Mouse (Mus musculus) embryonic facial prominence, embryonic 11.5 days (tissue): ENCODE results near the gene Gan. TPM values are rescaled to one million over a fixed set of nuclear protein-coding genes. Genes with fewer than 3 reads are reported as not detected.

ENCODE experiments used
- ATAC-seq: fragments of 200-750 bp; cut with Nextera tagmentation; replicated peaks from 2 replicates; pipeline ENCODE4 v1.8.0; 2017; ENCODE audit warnings: low read depth; ENCODE audit not compliant: insufficient number of reproducible peaks, low FRiP score, low TSS enrichment
- DNase-seq: peaks from one replicate; pipeline ENCODE4 v3.0.0-alpha.2; 2015; ENCODE audit warnings: low spot score
- H3K27ac ChIP-seq: fragments of 300-500 bp; sonication (generic); replicated peaks from 2 replicates; pipeline ENCODE4 v1.5.1; 2014; ENCODE audit warnings: mild to moderate bottlenecking, low read depth, low read length, control low read depth
- H3K27me3 ChIP-seq: fragments of 300-500 bp; sonication (generic); 2 replicates; pipeline ENCODE4 v1.6.1; 2014; ENCODE audit warnings: mild to moderate bottlenecking, low read length, moderate library complexity, mixed read lengths; ENCODE audit not compliant: control insufficient read depth, insufficient read depth
- H3K36me3 ChIP-seq: fragments of 300-500 bp; sonication (generic); replicated peaks from 2 replicates; pipeline ENCODE4 v1.6.1; 2014; ENCODE audit warnings: low read depth, mild to moderate bottlenecking, low read length, moderate library complexity, mixed read lengths; ENCODE audit not compliant: control insufficient read depth, insufficient read depth
- H3K4me1 ChIP-seq: fragments of 300-500 bp; sonication (generic); 2 replicates; pipeline ENCODE4 v1.6.1; 2014; ENCODE audit warnings: low read length, mixed read lengths; ENCODE audit not compliant: control insufficient read depth, insufficient read depth
- H3K4me2 ChIP-seq: fragments of 300-500 bp; sonication (generic); 2 replicates; pipeline ENCODE4 v1.6.1; 2014; ENCODE audit warnings: low read depth, mild to moderate bottlenecking, control low read depth, low read length, moderate library complexity
- H3K4me3 ChIP-seq: fragments of 300-500 bp; sonication (generic); 2 replicates; pipeline ENCODE4 v1.5.1; 2014; ENCODE audit warnings: low read depth, low read length, control low read depth
- H3K9ac ChIP-seq: fragments of 300-500 bp; sonication (generic); replicated peaks from 2 replicates; pipeline ENCODE4 v1.6.1; 2014; ENCODE audit warnings: mild to moderate bottlenecking, control low read depth, low read length
- H3K9me3 ChIP-seq: fragments of 300-500 bp; sonication (generic); replicated peaks from 2 replicates; pipeline ENCODE4 v1.6.1; 2016; ENCODE audit warnings: mild to moderate bottlenecking, low read length, inconsistent platforms, mixed read lengths; ENCODE audit not compliant: control insufficient read depth
- WGBS: fragments of 180-500 bp; shearing (Covaris S2); extraction: QIAGEN DNeasy Blood & Tissue Kit; methylation state at CpG from one replicate; pipeline ENCODE4 v1.1.7; 2014; 5-methylcytosine and 5-hydroxymethylcytosine counted together
- polyA plus RNA-seq: library from polyadenylated mRNA; unstranded; fragments of >200 nt; fragmentation: Nextera tagmentation; extraction: Ambion mirVana; gene quantifications from 2 replicates; pipeline ENCODE4 v1.2.1, GENCODE M21; 2014

Gene Gan
- polyA plus RNA-seq, 1 experiment from 2014 or later, result 1.9 TPM

- Histone ChIP-seq H3K36me3 (no peaks in the 10 kb centered on the region), H3K27me3 (no peaks in the 10 kb centered on the region), H3K9me3 (no peaks in the 10 kb centered on the region), H3K4me1 (no peaks in the 10 kb centered on the region), H3K9ac (no peak overlapping the region), H3K4me3 (no peak overlapping the region), H3K4me2 (no peak overlapping the region), H3K27ac (no peak overlapping the region)
- ATAC-seq, result no peak
- WGBS, result 46% methylated on average over 6 of the region's 6 CpGs
- no peak for DNase-seq
These were observed 86.7 kb downstream of the Gan start for GRCm38 (mm10) chr8:117244601-117245000.

GRCm38 (mm10) chr8:117248341-117248740 lies 90.4 kb downstream of the Gan start:
- Histone ChIP-seq H3K4me3 (no peak overlapping the region), H3K36me3 (no peaks in the 10 kb centered on the region), H3K27ac (no peak overlapping the region), H3K4me2 (no peak overlapping the region), H3K4me1 (no peaks in the 10 kb centered on the region), H3K27me3 (no peaks in the 10 kb centered on the region), H3K9me3 (no peaks in the 10 kb centered on the region), H3K9ac (no peak overlapping the region)
- WGBS, result 86% methylated on average over 11 of the region's 11 CpGs
- DNase-seq, result no peak
- ATAC-seq, result no peak

GRCm38 (mm10) chr8:117251086-117251681 lies 93.2 kb downstream of the Gan start:
- Histone ChIP-seq H3K9ac (no peak overlapping the region), H3K4me2 (no peak overlapping the region), H3K27me3 (no peaks in the 10 kb centered on the region), H3K36me3 (no peaks in the 10 kb centered on the region), H3K4me1 (no peaks in the 10 kb centered on the region), H3K4me3 (no peak overlapping the region), H3K9me3 (no peaks in the 10 kb centered on the region), H3K27ac (no peak overlapping the region)
- DNase-seq (no peak), ATAC-seq (no peak)
- WGBS, result 45% methylated on average over 7 of the region's 7 CpGs

GRCm38 (mm10) chr8:117252650-117253049 lies 94.7 kb downstream of the Gan start:
- Histone ChIP-seq H3K4me2 (no peak overlapping the region), H3K4me3 (no peak overlapping the region), H3K9ac (no peak overlapping the region), H3K4me1 (no peaks in the 10 kb centered on the region), H3K27me3 (no peaks in the 10 kb centered on the region), H3K36me3 (no peaks in the 10 kb centered on the region), H3K27ac (no peak overlapping the region), H3K9me3 (no peaks in the 10 kb centered on the region)
- no peak for ATAC-seq
- WGBS, result 95% methylated on average over 8 of the region's 8 CpGs
- no peak for DNase-seq

GRCm38 (mm10) chr8:117253390-117254269 lies 95.7 kb downstream of the Gan start:
- WGBS, result 87% methylated on average over 17 of the region's 17 CpGs
- no peak for ATAC-seq
- Histone ChIP-seq H3K36me3 (no peaks in the 10 kb centered on the region), H3K4me2 (no peak overlapping the region), H3K27me3 (no peaks in the 10 kb centered on the region), H3K4me1 (no peaks in the 10 kb centered on the region), H3K27ac (no peak overlapping the region), H3K9me3 (no peaks in the 10 kb centered on the region), H3K9ac (no peak overlapping the region), H3K4me3 (no peak overlapping the region)
- no peak for DNase-seq

GRCm38 (mm10) chr8:117254496-117254895 lies 96.6 kb downstream of the Gan start:
- Histone ChIP-seq H3K9me3 (no peaks in the 10 kb centered on the region), H3K9ac (no peak overlapping the region), H3K27ac (no peak overlapping the region), H3K4me2 (no peak overlapping the region), H3K36me3 (no peaks in the 10 kb centered on the region), H3K27me3 (no peaks in the 10 kb centered on the region), H3K4me1 (peaks cover 3% of the 10 kb centered on the region; the same call in 1 of the 2 replicates), H3K4me3 (no peak overlapping the region)
- no peak for ATAC-seq
- DNase-seq, result no peak
- 79% methylated on average over 6 of the region's 6 CpGs for WGBS

- peak overlapping the region; percentile 90 for H3K4me2 ChIP-seq
- H3K27ac ChIP-seq, result peak overlapping the region; percentile 72
- H3K4me1 ChIP-seq, result peaks cover 8% of the 10 kb centered on the region
- H3K4me3 ChIP-seq, result peak overlapping the region; percentile 94
- no peaks in the 10 kb centered on the region for H3K36me3 ChIP-seq
- WGBS, result under 1% methylated on average over 43 of the region's 92 CpGs
- H3K9me3 ChIP-seq, result no peaks in the 10 kb centered on the region
- no peaks in the 10 kb centered on the region for H3K27me3 ChIP-seq
- peak overlapping the region; percentile 95 for H3K9ac ChIP-seq
- peak; percentile 82 for ATAC-seq
- peak; percentile 92 for DNase-seq
These were observed 98.5 kb downstream of the Gan start for GRCm38 (mm10) chr8:117256292-117256938.
